Mouse (Mus musculus) right cerebral cortex, adult 2 months (tissue): ENCODE results near the gene Klf13.
A peak's percentile ranks its signal among the peaks of the same experiment; 100 is the strongest.

Experiments
- DNase-seq, 2 experiments: peaks; one replicate each; pipeline ENCODE4 v3.0.0; 2021 to 2022; ENCODE audit warnings: low spot score in 2 of 2

Gene Klf13

DNA sequence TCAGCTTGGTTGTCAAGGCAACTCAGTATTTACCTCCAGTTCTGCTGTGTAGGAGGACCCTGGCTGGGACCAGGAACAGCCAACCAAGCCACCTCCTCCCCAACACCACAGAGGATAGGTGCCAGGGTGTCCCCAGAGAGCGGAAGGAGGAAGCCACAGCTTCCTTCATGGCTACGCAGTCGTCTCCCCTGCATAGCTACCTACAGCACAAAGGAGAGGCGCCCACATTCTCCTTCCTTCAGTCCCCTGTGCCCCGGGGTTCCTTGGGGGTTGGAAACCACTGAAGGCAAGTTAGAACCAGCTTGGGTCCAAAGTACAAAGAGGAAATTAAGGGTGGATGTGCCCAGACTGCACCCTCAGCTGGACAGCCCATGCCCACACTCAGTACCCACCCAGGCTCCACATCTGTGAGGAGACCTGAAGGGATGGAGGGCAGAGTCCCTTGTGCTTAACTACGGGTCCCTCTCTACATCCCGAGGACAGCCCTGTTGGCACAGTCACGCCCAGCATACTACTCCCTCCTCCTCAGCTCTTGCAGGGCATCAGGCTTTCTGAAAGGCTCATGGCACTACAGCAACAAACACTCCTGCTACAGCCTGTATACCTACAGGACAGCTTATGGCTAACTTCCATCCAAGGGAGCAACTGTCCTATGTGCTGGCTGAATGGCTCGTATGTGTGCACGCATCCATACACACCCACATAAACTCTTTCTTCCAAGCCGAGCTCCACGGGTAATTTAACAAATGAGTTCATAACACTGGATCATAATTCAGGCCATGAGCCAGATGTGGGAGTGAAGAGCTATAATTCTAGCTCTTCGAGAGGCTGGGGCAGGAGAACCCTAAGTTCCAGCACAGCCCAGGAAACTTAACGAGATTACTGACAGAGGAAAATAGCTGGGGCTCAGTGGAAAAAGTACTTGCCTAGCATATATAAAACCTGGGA is 13.0 kb downstream of the Klf13 start:
- peak; percentile 75 for DNase-seq

- peak; percentile 91 for DNase-seq
Observed at GRCm38 (mm10) chr7:63924747-63925412, 13.8 kb downstream of the Klf13 start.

GRCm38 (mm10) chr7:63924151-63924550 is 14.6 kb downstream of the Klf13 start:
- no peak for DNase-seq

- DNase-seq: no peak
Observed at GRCm38 (mm10) chr7:63922975-63923374, 15.7 kb downstream of the Klf13 start.

DNA sequence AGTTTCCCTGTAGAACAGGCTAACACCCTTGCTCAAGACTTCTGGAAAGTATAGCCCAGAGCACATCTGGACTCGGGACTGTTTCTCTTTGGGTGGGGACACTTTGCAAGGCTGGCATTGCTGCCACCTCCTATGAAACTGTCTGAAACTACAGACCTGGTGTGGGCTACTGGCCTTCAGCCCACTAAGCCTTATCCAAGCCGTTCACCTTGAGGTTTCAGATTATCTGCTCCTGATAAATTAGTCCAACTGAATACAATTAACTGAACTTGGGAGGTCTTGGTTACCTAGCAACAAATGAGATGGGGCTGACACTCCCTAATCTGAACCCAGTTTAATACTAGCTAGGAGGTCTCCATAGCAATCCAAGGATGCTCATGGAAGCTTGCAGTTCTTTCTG is 16.1 kb downstream of the Klf13 start:
- DNase-seq: no peak

DNA sequence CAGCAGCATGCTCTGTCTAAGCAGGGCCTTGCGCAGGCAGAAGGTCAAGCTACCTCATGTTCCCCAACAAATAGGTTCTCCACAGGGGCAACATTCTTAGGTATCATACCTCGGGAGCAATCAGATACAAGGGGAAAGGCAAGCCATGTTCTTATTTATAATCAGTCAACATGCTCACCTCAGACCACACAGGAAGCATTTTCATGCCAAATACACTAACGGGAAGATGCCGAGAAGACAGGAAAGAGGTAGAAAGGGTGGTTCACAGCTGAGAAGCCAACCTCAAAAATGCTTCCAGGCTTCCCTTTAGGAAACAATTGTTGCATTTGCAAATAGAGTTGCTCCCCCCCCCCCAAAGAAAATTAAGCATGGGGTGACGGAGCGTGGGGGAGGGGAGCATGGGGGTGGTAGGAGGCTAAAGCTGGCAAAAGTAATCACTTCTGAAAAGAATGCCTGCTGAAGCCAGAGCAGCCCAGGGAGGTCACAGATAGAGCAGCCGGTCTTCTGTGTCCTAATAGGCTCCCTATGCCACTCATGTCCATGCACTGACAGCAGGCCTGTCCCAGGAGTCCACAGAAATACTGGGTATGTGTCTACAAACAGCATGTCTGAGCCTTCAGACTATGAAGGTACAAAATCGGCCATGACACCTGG is 16.7 kb downstream of the Klf13 start:
- no peak for DNase-seq

DNA sequence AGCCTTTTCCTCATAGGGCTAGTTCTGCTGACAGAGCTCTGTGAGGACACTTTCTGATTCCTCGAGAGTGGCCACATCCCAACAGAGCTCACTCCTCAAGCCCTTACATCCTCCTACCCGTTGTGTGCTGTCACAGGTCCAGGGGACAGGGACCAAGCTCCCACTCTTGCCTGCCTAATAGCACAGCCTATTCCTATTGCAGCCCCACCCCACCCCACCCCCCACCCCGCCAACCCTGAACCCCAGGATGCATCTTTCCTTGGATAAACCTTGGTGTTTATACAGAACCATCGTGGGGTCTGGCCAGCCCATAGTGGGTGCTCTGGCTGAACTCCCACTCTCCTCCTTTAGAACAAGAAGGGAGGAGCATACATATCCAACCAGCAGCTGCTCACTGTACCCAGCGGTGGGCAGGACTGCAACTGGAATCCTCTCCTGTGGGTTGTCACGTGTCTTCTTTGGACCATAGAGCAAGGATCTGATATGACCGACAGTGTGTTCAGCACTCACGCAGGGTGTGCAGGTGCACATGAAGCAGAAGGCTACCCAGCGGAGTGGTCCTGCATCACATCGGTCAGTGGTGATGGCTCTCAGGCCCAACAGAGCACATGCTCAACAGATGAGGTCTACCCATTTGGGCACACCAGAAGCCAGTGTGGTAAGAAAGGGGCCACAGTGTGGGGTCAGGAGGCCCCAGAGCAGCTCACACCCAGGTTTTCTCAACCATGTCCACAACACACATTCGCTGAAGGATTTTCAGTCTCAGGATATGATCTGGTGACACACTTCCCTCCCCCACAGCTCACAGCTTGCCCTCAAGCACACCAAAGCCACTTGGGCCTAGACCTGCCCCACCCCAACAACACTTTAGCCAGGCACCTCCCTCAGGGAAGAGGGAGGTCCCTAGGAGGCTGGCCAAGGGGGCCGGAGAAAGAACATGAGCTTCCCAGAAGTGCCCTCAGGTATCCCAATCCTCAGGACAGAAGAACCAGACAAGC is 19.6 kb downstream of the Klf13 start:
- DNase-seq: no peak

DNA sequence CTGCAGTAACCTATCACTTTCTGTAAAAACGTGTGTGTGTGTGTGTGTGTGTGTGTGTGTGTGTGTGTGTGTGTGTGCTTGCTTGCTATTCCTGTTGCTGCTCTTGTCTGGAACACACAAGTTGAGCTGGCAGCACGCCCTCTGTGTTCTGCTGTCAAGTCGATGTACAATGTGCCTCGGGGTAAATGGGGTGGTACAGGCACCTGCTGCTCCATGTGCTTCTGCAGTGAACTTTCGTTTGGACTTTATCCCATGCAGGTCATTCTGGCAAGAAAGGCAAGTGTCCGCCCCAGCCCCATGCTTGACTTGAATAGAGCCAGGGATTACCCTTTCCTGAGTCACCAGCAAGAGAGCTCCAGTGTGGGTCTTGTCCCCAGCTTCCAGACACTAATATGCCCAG is 21.0 kb downstream of the Klf13 start:
- DNase-seq: no peak

GRCm38 (mm10) chr7:63916268-63916907 is 22.3 kb downstream of the Klf13 start, which contains the start of gene E030018B13Rik:
E030018B13Rik (plus strand) TSS chr7:63916857.
- no peak for DNase-seq

- DNase-seq: no peak
Observed at GRCm38 (mm10) chr7:63914891-63915290, 23.8 kb downstream of the Klf13 start.

GRCm38 (mm10) chr7:63913724-63914692 is 24.7 kb downstream of the Klf13 start:
- no peak for DNase-seq

GRCm38 (mm10) chr7:63912924-63913723 is 25.6 kb downstream of the Klf13 start:
- DNase-seq: no peak

DNA sequence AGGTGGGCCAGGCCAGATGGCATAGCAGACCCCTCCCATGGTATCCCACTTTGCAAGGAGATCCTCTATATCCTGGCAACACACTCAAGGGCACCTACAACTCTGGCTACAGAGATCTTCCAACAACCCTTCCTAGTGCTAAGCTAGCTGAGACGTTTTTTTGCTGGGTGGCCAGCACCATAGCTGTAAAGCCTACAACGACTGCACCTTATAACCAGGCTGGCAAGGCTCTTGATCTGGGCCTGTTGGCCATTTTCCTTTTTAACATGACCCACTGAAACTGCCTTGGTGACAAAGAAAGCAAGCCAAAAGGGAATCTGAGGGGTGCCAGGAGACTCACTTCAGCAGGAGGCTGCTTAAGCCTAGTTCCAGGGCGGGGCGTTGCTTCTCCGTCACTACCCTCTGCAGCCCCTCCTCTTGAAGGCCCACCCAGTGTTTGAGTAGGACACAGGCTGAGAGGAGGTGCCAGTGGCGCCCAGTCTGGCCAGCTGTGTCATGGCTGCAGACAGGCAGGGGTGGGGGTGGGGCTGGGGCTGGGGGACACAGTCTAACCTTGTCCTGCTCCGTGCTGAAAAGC is 26.4 kb downstream of the Klf13 start:
- no peak for DNase-seq

GRCm38 (mm10) chr7:63911383-63912233 is 27.1 kb downstream of the Klf13 start:
- peak in 1 of 2 experiments; percentile 44 for DNase-seq

DNA sequence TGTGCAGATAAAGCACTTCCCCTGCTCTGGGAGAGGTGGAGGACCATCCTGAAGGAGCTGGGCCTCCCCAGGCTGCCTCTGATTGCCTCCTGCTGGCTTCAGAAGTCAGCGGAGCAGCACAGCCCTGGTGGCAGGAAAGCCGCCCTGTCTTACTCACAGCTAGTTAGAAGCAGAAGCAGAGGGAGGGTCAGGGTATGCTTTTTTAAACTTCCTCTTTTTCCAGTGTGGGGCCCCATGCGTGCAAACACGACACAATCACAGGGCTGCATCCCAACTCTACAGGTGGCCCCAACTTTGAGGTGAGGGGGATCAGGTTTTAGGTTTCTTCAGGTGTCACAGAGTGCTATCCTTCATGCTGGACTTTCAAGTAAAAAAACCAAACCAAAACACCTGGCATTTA is 27.8 kb downstream of the Klf13 start:
- no peak for DNase-seq

DNA sequence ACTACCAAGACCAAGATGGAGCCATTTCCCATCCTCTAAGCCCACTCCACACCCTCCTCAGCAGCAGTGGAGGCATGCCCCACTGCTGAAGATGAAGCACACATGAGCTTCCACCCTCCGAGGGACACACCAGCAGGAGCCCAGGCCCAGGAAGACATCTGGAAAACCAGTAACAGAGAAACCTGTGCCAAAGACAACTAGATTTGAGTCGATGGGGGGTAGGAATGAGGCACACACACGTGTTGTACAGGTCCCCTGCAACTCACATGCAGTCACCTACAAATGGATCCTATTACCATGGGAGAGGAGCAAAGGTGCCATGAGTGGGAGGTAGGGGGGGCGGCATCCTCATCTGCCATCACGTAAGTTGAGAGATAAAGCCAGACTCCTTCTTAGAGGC is 28.5 kb downstream of the Klf13 start:
- DNase-seq: no peak
